Mouse (Mus musculus) stomach, embryonic 16.5 days (tissue): ENCODE results near the gene Nrd1. TPM values are rescaled to one million over a fixed set of nuclear protein-coding genes. Genes with fewer than 3 reads are reported as not detected.

Experiments
- ATAC-seq: fragments of 200-750 bp; cut with Nextera tagmentation; 2 replicates; pipeline ENCODE4 v1.8.0; 2017; ENCODE audit warnings: moderate number of reproducible peaks, moderate TSS enrichment; ENCODE audit not compliant: insufficient read depth, low FRiP score
- H3K27ac ChIP-seq: fragments of 300-500 bp; sonication (generic); 2 replicates; pipeline ENCODE4 v1.5.1; 2014; ENCODE audit warnings: low read length
- H3K27me3 ChIP-seq: fragments of 300-500 bp; sonication (generic); 2 replicates; pipeline ENCODE4 v1.6.1; 2014; ENCODE audit warnings: low read length, control low read depth, mixed read lengths; ENCODE audit not compliant: control insufficient read depth, insufficient read depth
- H3K36me3 ChIP-seq: fragments of 300-500 bp; sonication (generic); 2 replicates; pipeline ENCODE4 v1.6.1; 2014; ENCODE audit warnings: low read length; ENCODE audit not compliant: control insufficient read depth, insufficient read depth
- H3K4me1 ChIP-seq: fragments of 300-500 bp; sonication (generic); 2 replicates; pipeline ENCODE4 v1.6.1; 2014; ENCODE audit warnings: low read length, control low read depth, mixed read lengths; ENCODE audit not compliant: control insufficient read depth, insufficient read depth
- H3K4me2 ChIP-seq: fragments of 300-500 bp; sonication (generic); 2 replicates; pipeline ENCODE4 v1.6.1; 2014; ENCODE audit warnings: low read depth, low read length, mixed read lengths
- H3K4me3 ChIP-seq: fragments of 300-500 bp; sonication (generic); replicated peaks from 2 replicates; pipeline ENCODE4 v1.5.1; 2014; ENCODE audit warnings: mild to moderate bottlenecking, low read length
- H3K9ac ChIP-seq: fragments of 300-500 bp; sonication (generic); 2 replicates; pipeline ENCODE4 v1.6.1; 2014; ENCODE audit warnings: low read length
- H3K9me3 ChIP-seq: fragments of 300-500 bp; sonication (generic); replicated peaks from 2 replicates; pipeline ENCODE4 v1.6.1; 2016; ENCODE audit warnings: low read length, control low read depth; ENCODE audit not compliant: control insufficient read depth
- WGBS: fragments of 180-500 bp; shearing (Covaris S2); extraction: QIAGEN DNeasy Blood & Tissue Kit; methylation state at CpG from one replicate; pipeline ENCODE4 v1.1.7; 2014; 5-methylcytosine and 5-hydroxymethylcytosine counted together
- polyA plus RNA-seq: library from polyadenylated mRNA; unstranded; fragments of >200 nt; fragmentation: Nextera tagmentation; extraction: Ambion mirVana; gene quantifications from 2 replicates; pipeline ENCODE4 v1.2.1, GENCODE M21; 2015

Nrd1 gene
- polyA plus RNA-seq, 1 experiment from 2014 or later: 61.8 TPM

GRCm38 (mm10) chr4:109092344-109092743 is 91.9 kb downstream of the Nrd1 start:
- Histone ChIP-seq H3K9ac (no peak overlapping the region), H3K27ac (no peak overlapping the region), H3K9me3 (no peaks in the 10 kb centered on the region), H3K4me2 (no peak overlapping the region), H3K36me3 (no peaks in the 10 kb centered on the region), H3K4me1 (peaks cover 9% of the 10 kb centered on the region), H3K27me3 (no peaks in the 10 kb centered on the region), H3K4me3 (no peak overlapping the region)
- no peak for ATAC-seq
- 86% methylated on average over 5 of the region's 5 CpGs for WGBS

- H3K4me3 ChIP-seq: no peak overlapping the region
- H3K4me2 ChIP-seq: no peak overlapping the region
- 43% methylated on average over 2 of the region's 2 CpGs for WGBS
- H3K9ac ChIP-seq: no peak overlapping the region
- H3K36me3 ChIP-seq: no peaks in the 10 kb centered on the region
- peaks cover 9% of the 10 kb centered on the region for H3K4me1 ChIP-seq
- no peaks in the 10 kb centered on the region for H3K27me3 ChIP-seq
- no peak for ATAC-seq
- H3K9me3 ChIP-seq: no peaks in the 10 kb centered on the region
- H3K27ac ChIP-seq: no peak overlapping the region
These were observed 93.8 kb downstream of the Nrd1 start for GRCm38 (mm10) chr4:109094269-109094668.

- H3K4me3 ChIP-seq: no peak overlapping the region
- no peak overlapping the region for H3K9ac ChIP-seq
- no peaks in the 10 kb centered on the region for H3K9me3 ChIP-seq
- WGBS: 93% methylated on average over 3 of the region's 3 CpGs
- no peak for ATAC-seq
- no peaks in the 10 kb centered on the region for H3K27me3 ChIP-seq
- no peak overlapping the region for H3K27ac ChIP-seq
- H3K4me1 ChIP-seq: peaks cover 9% of the 10 kb centered on the region
- no peak overlapping the region for H3K4me2 ChIP-seq
- H3K36me3 ChIP-seq: no peaks in the 10 kb centered on the region; the same call in 1 of the 2 replicates
These were observed 98.4 kb downstream of the Nrd1 start for GRCm38 (mm10) chr4:109098861-109099260.

- ATAC-seq: no peak
- peaks cover 6% of the 10 kb centered on the region; the same call in 1 of the 2 replicates for H3K4me1 ChIP-seq
- H3K27ac ChIP-seq: no peak overlapping the region
- no peaks in the 10 kb centered on the region for H3K9me3 ChIP-seq
- H3K9ac ChIP-seq: no peak overlapping the region
- WGBS: 89% methylated on average over 5 of the region's 5 CpGs
- H3K36me3 ChIP-seq: no peaks in the 10 kb centered on the region; the same call in 1 of the 2 replicates
- H3K4me3 ChIP-seq: no peak overlapping the region
- H3K4me2 ChIP-seq: no peak overlapping the region
- no peaks in the 10 kb centered on the region for H3K27me3 ChIP-seq
These were observed 102.1 kb downstream of the Nrd1 start for GRCm38 (mm10) chr4:109102574-109102973.

- H3K4me1 ChIP-seq: peaks cover 6% of the 10 kb centered on the region; the same call in 1 of the 2 replicates
- H3K9ac ChIP-seq: no peak overlapping the region
- no peak for ATAC-seq
- no peaks in the 10 kb centered on the region for H3K27me3 ChIP-seq
- no peak overlapping the region for H3K4me3 ChIP-seq
- 51% methylated on average over 9 of the region's 9 CpGs for WGBS
- no peak overlapping the region for H3K27ac ChIP-seq
- H3K36me3 ChIP-seq: no peaks in the 10 kb centered on the region; the same call in 1 of the 2 replicates
- H3K9me3 ChIP-seq: no peaks in the 10 kb centered on the region
- H3K4me2 ChIP-seq: no peak overlapping the region
These were observed 102.9 kb downstream of the Nrd1 start for GRCm38 (mm10) chr4:109103145-109103883.

- Histone ChIP-seq H3K27ac (no peak overlapping the region), H3K4me3 (no peak overlapping the region), H3K9ac (no peak overlapping the region), H3K36me3 (no peaks in the 10 kb centered on the region; the same call in 1 of the 2 replicates), H3K4me1 (peaks cover 6% of the 10 kb centered on the region; the same call in 1 of the 2 replicates), H3K9me3 (no peaks in the 10 kb centered on the region), H3K27me3 (no peaks in the 10 kb centered on the region), H3K4me2 (no peak overlapping the region)
- ATAC-seq: no peak
These were observed 104.8 kb downstream of the Nrd1 start for GRCm38 (mm10) chr4:109105254-109105653.

GRCm38 (mm10) chr4:109106034-109106433 is 105.6 kb downstream of the Nrd1 start:
- no peak for ATAC-seq
- H3K36me3 ChIP-seq: no peaks in the 10 kb centered on the region; the same call in 1 of the 2 replicates
- no peak overlapping the region for H3K4me2 ChIP-seq
- H3K4me3 ChIP-seq: no peak overlapping the region
- no peaks in the 10 kb centered on the region for H3K27me3 ChIP-seq
- no peaks in the 10 kb centered on the region for H3K9me3 ChIP-seq
- H3K9ac ChIP-seq: no peak overlapping the region
- H3K27ac ChIP-seq: no peak overlapping the region
- peaks cover 6% of the 10 kb centered on the region; the same call in 1 of the 2 replicates for H3K4me1 ChIP-seq
- 67% methylated on average over 3 of the region's 3 CpGs for WGBS

- no peak for ATAC-seq
- H3K36me3 ChIP-seq: no peaks in the 10 kb centered on the region
- H3K27me3 ChIP-seq: no peaks in the 10 kb centered on the region
- no peaks in the 10 kb centered on the region for H3K9me3 ChIP-seq
- no peak overlapping the region for H3K4me2 ChIP-seq
- peaks cover 6% of the 10 kb centered on the region; the same call in 1 of the 2 replicates for H3K4me1 ChIP-seq
- no peak overlapping the region for H3K4me3 ChIP-seq
- no peak overlapping the region for H3K9ac ChIP-seq
- H3K27ac ChIP-seq: no peak overlapping the region
These were observed 106.1 kb downstream of the Nrd1 start for GRCm38 (mm10) chr4:109106594-109106993.

- Histone ChIP-seq H3K4me2 (no peak overlapping the region), H3K4me1 (peaks cover 10% of the 10 kb centered on the region; the same call in 1 of the 2 replicates), H3K9me3 (no peaks in the 10 kb centered on the region), H3K9ac (no peak overlapping the region), H3K4me3 (no peak overlapping the region), H3K27ac (no peak overlapping the region), H3K27me3 (no peaks in the 10 kb centered on the region), H3K36me3 (no peaks in the 10 kb centered on the region)
- WGBS: 78% methylated on average over 6 of the region's 6 CpGs
- ATAC-seq: no peak
These were observed 108.6 kb downstream of the Nrd1 start for GRCm38 (mm10) chr4:109109012-109109411.
